Mouse (Mus musculus): Measurements from ENCODE around the gene Mief2.

GRCm38 (mm10) chr11:60715833-60716232 is 12.4 kb upstream of the Mief2 start:
- TF ChIP-seq EP300 (optimal IDR thresholded peaks at IDR 0.05) = no peak
- no peak for TF ChIP-seq CTCF (IDR thresholded peaks at IDR 0.05; ENCODE audit: low read depth)

Data from stomach, postnatal 0 days (tissue).